Mouse (Mus musculus): Measurements from ENCODE around the gene Raf1. TPM values are rescaled to one million over a fixed set of nuclear protein-coding genes. Genes with fewer than 3 reads are reported as not detected.

Gene Raf1
- 84.0 and 100 TPM in 2 replicates for total RNA-seq (2015; ENCODE audit: low replicate concordance)
- total RNA-seq (2017; ENCODE audit: low replicate concordance), result 21.3 and 46.2 TPM in 2 replicates

GRCm38 (mm10) chr6:115676452-115677128 lies at the start of gene Raf1:
Raf1 (minus strand) TSS chr6:115676635.
- peak; percentile 93 for ATAC-seq (replicated peaks; ENCODE audit: low FRiP score, poor library complexity, severe bottlenecking)

- no peak for ATAC-seq (replicated peaks; ENCODE audit: low FRiP score, poor library complexity, severe bottlenecking)
These were observed 45.8 kb upstream of the Raf1 start for GRCm38 (mm10) chr6:115722246-115722645.

DNA sequence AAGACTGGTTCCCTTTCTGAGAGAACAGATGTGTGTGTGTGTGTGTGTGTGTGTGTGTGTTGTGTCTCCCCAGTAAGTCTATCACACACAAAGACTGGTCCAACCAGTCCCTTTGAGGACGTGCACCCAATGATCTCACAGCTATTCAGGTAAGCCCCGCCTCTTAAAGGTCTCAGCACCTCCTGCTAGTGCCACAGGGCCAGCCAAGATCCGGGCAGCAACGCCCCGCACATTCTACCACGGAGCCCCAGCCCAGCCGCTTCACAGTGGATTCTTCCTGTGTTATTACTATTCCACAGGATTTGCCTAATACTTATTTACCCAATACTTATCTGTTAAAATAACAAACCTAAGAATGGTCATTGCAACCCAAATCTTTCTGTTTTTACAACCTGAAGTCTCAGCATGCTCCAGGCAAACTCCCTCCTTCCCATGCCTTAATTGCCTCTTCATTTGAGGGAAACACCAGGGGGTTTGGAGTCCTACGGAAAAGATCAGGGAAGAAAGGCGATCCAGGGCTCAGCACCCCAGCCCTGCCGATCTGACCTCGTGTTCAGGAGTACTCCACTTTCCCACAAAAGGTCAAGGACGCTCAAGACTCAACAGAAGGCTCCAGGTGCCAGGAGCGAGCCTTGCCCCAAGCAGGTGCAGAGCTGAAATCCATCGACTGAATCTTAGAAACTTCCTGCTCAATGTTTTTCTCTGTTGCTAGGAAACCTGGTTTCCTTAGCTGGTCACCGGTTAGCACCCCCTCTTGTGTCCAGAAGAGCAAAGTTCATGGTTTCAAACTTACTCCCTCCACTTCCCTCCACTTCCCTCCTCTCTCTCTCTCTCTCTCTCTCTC lies 41.5 kb upstream of the Raf1 start:
- ATAC-seq (replicated peaks; ENCODE audit: low FRiP score, poor library complexity, severe bottlenecking), result peak; percentile 68

GRCm38 (mm10) chr6:115717101-115717652 lies 40.7 kb upstream of the Raf1 start:
- ATAC-seq (replicated peaks; ENCODE audit: low FRiP score, poor library complexity, severe bottlenecking), result no peak

DNA sequence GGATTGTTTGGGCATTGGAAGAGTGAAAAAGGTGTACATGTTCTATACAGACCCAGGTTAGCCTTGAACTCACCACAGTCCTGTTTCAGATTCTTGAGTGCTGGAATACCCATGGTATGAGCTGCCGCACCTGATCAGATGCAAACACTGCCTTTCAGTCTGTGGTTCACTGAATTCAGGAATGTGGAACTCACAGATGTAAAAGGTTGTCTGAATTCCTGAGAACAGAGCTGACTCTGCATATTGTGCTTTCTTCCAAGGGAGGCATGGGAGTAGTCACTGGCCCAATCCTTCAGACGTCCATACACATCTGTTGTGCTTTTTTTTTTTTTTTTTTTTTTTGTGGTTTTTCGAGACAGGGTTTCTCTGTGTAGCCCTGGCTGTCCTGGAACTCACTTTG lies 34.8 kb upstream of the Raf1 start:
- no peak for ATAC-seq (replicated peaks; ENCODE audit: low FRiP score, poor library complexity, severe bottlenecking)

DNA sequence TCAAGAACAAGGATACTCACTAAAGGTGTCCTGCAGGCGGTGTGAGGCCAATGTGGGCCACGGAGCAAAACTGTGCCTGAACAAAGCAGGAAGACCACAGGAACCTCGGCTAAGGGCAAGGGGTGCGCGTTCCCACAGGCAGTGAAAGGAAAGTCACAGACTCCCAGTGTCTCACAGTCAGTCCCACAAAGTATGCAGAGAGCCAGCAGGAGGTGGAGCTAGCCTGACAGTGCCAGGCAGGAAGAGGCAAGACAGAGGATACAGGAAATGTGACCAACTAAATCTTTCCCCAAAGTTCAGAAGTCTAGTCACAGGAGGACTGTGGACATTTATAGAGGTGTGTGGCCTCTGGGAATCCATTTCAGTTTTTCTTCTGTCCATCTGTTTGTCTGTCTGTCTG lies 26.5 kb upstream of the Raf1 start:
- no peak for ATAC-seq (replicated peaks; ENCODE audit: low FRiP score, poor library complexity, severe bottlenecking)

DNA sequence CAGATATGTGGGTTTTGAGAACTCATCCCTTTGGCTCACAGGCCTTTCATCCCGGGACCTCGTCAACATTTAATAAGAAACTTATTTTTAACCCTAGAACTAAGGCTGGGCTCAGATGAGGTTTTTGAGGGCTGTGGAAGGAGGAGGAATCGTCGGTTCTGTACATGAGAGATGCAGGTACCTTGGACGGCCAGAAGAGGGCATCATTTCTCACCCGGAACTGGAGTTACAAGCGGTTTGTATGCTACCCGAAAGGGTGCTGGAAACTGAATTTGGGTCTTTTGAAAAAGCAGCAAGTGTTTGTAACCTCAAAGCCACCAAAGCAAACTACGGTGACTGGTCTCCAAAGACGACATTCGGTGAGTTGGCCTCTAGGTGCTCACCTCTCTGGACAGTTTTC lies 24.9 kb upstream of the Raf1 start:
- no peak for ATAC-seq (replicated peaks; ENCODE audit: low FRiP score, poor library complexity, severe bottlenecking)

DNA sequence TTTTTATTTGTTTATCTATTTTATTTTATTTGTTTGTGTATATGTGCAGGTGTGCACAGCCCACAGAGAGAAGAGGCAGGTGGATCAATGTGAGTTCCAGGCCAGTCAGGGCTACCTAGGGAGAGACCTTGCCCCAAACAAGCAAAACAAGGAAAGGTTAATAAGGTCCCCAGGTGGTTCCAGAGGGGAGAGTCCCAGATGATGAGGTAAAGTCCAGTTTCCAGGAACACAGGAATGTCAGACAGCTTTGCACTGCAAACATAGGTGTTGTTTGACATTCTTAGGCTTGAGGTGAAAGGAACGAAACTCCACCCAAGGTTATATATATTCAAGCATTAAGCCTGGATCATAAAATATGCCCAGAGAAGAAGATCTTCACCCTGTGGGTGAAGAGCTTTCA lies 24.3 kb upstream of the Raf1 start:
- no peak for ATAC-seq (replicated peaks; ENCODE audit: low FRiP score, poor library complexity, severe bottlenecking)

- 0 out of 2 replicates have a peak, but pooled peaks have one; percentile 35 for ATAC-seq (replicated peaks; ENCODE audit: low FRiP score, poor library complexity, severe bottlenecking)
These were observed 22.3 kb upstream of the Raf1 start for GRCm38 (mm10) chr6:115698699-115699098.

DNA sequence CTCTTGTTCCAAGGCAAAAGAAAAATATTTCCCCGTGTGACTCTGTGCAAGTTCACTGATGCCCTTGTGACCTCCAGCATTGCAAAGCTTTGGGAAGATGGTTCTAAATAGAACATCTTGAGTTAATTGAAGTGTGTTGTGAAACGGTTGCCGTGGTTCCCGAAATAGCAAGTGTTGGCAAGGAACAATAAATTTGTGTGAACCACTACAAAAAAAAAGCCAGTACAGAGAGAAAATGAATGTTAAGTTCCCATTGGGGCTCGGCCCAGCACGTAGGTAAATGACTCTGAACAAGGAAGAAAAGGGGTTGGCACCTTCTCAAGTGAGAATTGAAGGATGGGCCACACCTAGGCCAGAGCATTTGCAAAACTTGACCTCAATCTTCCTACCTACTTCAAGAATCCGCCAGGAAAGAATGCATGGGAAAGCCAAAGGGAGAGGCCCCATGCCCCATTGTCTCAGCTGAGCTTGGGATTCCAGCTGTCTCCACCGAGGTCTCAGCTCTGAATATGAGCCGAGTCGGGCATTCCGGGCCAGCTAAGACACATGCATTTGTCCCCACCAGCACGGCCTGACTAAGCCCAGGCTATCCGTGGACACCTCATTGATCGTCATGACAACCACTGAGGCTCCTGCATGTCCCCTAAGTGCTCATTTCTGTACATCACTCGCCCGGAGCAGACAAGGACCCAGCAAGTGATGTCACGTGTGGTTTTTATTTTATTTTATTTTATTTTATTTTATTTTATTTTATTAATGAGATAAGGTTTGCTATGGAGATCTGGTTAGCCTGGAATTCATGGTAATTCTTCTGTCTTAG lies 21.5 kb upstream of the Raf1 start:
- no peak for ATAC-seq (replicated peaks; ENCODE audit: low FRiP score, poor library complexity, severe bottlenecking)

DNA sequence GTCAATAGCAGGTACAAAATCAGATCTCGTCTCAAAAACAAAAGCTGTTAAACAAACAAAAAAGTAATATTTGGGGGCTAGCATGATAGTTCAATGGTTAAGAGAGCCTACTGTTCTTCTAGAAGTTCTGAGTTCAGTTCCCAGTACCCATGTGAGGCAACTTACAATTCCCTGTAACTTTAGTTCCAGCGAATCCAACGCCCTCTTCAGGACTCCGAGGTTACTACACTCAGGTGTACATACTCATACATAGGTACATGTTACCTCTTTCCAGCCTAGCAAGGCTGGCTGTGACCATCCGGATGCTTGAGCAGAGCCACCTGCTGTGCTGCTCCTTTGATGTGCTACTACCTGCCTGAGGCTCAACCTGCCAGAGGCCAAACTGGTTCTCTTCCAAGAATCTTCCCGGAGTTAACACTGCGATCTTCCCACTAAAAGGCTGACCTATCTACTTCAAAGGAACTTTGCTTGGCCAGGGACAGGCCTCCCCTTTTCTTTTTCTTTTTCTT lies 20.3 kb upstream of the Raf1 start:
- no peak for ATAC-seq (replicated peaks; ENCODE audit: low FRiP score, poor library complexity, severe bottlenecking)

GRCm38 (mm10) chr6:115695124-115695523 lies 18.7 kb upstream of the Raf1 start:
- no peak for ATAC-seq (replicated peaks; ENCODE audit: low FRiP score, poor library complexity, severe bottlenecking)

DNA sequence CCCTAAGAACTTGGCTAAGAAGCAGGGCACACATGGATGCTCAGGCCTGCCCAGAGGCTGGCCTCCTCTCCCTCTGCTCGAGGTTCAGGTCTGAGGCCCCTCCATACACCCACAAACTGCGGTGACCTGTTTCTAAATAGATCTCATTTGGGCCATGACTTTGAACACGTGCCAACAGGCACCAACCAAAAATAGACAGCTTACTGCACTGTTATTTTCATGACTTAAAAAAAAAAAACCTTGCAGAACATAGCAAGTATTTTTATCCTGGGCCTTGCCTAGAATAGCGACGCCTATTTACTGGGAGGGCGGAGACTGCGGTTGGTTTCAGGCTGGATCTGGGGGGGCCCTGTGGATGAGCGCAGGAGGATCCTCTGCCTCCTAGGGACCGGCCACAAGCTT lies 18.0 kb upstream of the Raf1 start:
- no peak for ATAC-seq (replicated peaks; ENCODE audit: low FRiP score, poor library complexity, severe bottlenecking)

- no peak for ATAC-seq (replicated peaks; ENCODE audit: low FRiP score, poor library complexity, severe bottlenecking)
These were observed 16.7 kb upstream of the Raf1 start for GRCm38 (mm10) chr6:115692963-115693730.

GRCm38 (mm10) chr6:115692163-115692950 lies 15.9 kb upstream of the Raf1 start:
- no peak for ATAC-seq (replicated peaks; ENCODE audit: low FRiP score, poor library complexity, severe bottlenecking)

DNA sequence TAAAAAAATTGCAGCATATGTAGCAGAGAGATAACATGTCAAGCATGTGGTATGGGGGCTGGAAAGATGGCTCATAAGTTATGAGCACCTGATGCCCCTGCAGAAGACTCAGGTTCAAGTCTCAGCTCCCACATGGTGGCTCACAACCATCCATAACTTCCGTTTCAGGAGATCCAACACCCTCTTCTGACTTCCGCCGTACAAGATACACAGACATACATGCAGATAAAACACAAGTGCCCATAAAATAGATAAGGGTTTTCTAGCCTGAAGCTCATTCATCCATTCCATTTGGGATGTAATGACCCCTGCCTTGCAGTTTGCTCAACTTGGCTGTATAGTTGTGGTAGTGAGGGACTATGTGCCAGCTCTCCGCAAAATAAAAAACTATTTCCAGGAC lies 13.7 kb upstream of the Raf1 start:
- ATAC-seq (replicated peaks; ENCODE audit: low FRiP score, poor library complexity, severe bottlenecking), result no peak

- ATAC-seq (replicated peaks; ENCODE audit: low FRiP score, poor library complexity, severe bottlenecking), result no peak
These were observed 12.2 kb upstream of the Raf1 start for GRCm38 (mm10) chr6:115688589-115688988.

DNA sequence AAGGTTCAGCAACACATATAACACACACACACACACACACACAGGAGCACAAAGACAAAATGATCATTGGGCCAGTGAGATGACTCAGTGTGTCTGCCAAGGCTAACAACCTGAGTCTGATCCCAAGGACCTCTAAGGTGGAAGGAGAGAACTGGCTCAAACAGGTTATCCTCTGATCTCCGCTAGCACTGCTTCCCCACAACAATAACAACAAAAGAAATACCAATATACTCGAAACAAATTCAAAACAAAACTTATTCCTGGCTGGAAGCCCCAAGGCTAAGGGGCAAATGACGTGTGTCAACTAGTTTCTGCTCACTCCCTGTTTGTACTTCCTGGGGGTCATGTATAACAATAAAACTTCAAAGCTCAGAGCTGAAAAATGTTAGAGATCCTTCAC lies 11.3 kb upstream of the Raf1 start:
- ATAC-seq (replicated peaks; ENCODE audit: low FRiP score, poor library complexity, severe bottlenecking), result no peak

All from erythroid progenitor cell, adult 5-6 weeks (primary cell).